Mouse (Mus musculus) kidney, postnatal 0 days (tissue): ENCODE measurements around the gene Dr1. TPM values are rescaled to one million over a fixed set of nuclear protein-coding genes. Genes with fewer than 3 reads are reported as not detected.

ENCODE experiments used
- ATAC-seq: fragments of 200-750 bp; cut with Nextera tagmentation; replicated peaks from 2 replicates; pipeline ENCODE4 v1.8.0; 2017; ENCODE audit warnings: low read depth, moderate number of reproducible peaks, moderate TSS enrichment, moderate library complexity; ENCODE audit not compliant: low FRiP score
- DNase-seq: peaks from one replicate; pipeline ENCODE4 v3.0.0-alpha.2; 2016; ENCODE audit warnings: low spot score
- H3K27ac ChIP-seq: fragments of 300-500 bp; sonication (generic); 2 replicates; pipeline ENCODE4 v1.5.1; 2014; ENCODE audit warnings: mild to moderate bottlenecking
- H3K27me3 ChIP-seq: fragments of 300-500 bp; sonication (generic); 2 replicates; pipeline ENCODE4 v1.6.1; 2014; ENCODE audit warnings: low read length, mixed read lengths; ENCODE audit not compliant: insufficient read depth
- H3K36me3 ChIP-seq: fragments of 300-500 bp; sonication (generic); 2 replicates; pipeline ENCODE4 v1.6.1; 2014; ENCODE audit warnings: low read length, mixed read lengths; ENCODE audit not compliant: insufficient read depth
- H3K4me1 ChIP-seq: fragments of 300-500 bp; sonication (generic); replicated peaks from 2 replicates; pipeline ENCODE4 v1.6.1; 2014; ENCODE audit warnings: antibody characterized with exemption, low read length, mixed read lengths; ENCODE audit not compliant: insufficient read depth
- H3K4me2 ChIP-seq: fragments of 300-500 bp; sonication (generic); 2 replicates; pipeline ENCODE4 v1.6.1; 2014; ENCODE audit warnings: mild to moderate bottlenecking, low read length, moderate library complexity, mixed read lengths
- H3K4me3 ChIP-seq: fragments of 300-500 bp; sonication (generic); replicated peaks from 2 replicates; pipeline ENCODE4 v1.5.1; 2014; ENCODE audit warnings: low read depth, low read length
- H3K9ac ChIP-seq: fragments of 300-500 bp; sonication (generic); 2 replicates; pipeline ENCODE4 v1.6.1; 2014; ENCODE audit warnings: low read depth, low read length
- H3K9me3 ChIP-seq: fragments of 300-500 bp; sonication (generic); replicated peaks from 2 replicates; pipeline ENCODE4 v1.6.1; 2016; ENCODE audit warnings: low read length, inconsistent platforms, mixed read lengths
- CTCF ChIP-seq: IDR thresholded peaks from 2 replicates; pipeline ENCODE4 v1.5.1; 2016; ENCODE audit warnings: antibody characterized with exemption, low read depth, mild to moderate bottlenecking, moderate library complexity
- WGBS: fragments of 180-500 bp; shearing (Covaris S2); extraction: QIAGEN DNeasy Blood & Tissue Kit; methylation state at CpG from one replicate; pipeline ENCODE4 v1.1.7; 2014; 5-methylcytosine and 5-hydroxymethylcytosine counted together
- polyA plus RNA-seq: library from polyadenylated mRNA; unstranded; fragments of >200 nt; fragmentation: Nextera tagmentation; extraction: Ambion mirVana; gene quantifications from 2 replicates; pipeline ENCODE4 v1.2.1, GENCODE M21; 2015

Gene Dr1
- polyA plus RNA-seq, 1 experiment from 2014 or later = 42.8 TPM

DNA sequence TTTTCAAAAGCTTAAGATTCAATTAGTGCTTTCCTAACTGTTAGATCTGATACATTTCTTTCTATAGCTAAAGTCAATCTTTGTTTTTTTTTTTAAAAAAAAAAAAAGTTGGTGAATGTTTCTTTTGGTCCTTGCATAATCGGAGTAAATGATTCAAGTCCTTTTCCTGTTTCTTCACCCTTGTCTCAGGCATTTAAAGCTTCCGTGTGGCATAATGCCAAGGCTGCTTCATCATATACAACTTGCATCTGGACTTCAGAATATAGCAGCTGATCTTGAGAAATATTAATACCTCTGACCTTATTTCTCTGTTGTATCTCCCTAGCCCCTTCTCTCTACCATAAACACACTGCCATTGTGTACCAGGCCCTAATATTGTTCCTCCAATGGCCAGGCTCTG, 18.3 kb downstream of the Dr1 start:
- Histone ChIP-seq H3K36me3 (no peaks in the 10 kb centered on the region), H3K4me2 (no peak overlapping the region), H3K4me1 (no peaks in the 10 kb centered on the region), H3K27ac (no peak overlapping the region), H3K9ac (no peak overlapping the region), H3K27me3 (no peaks in the 10 kb centered on the region), H3K4me3 (no peak overlapping the region), H3K9me3 (no peaks in the 10 kb centered on the region)
- no peak for DNase-seq
- 65% methylated on average over 2 of the region's 2 CpGs for WGBS
- no peak for ATAC-seq
- TF ChIP-seq CTCF = no peak

DNA sequence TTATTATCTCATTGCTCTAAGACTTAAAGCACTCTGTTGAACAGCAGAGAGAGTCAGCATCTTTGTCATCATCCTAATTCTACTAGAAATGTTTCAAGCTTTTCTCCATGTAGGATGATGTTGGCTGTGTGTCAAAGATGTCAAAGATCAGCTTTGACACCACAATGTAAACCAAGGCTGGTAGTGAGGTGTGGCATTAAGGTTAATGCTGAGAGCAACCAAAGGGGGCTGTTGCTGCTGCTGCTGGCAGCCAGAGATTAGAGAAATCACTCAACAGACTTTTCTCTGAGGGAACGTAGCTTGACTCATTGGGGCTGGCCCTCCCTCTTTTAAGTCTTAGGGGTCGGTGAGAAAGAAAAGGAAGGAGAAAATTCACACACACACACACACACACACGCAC, 32.9 kb downstream of the Dr1 start:
- H3K36me3 ChIP-seq = no peaks in the 10 kb centered on the region
- DNase-seq (no peak), ATAC-seq (no peak)
- no peak overlapping the region for H3K4me3 ChIP-seq
- no peak overlapping the region for H3K27ac ChIP-seq
- H3K4me2 ChIP-seq = no peak overlapping the region
- TF ChIP-seq CTCF = no peak
- 73% methylated on average over 3 of the region's 3 CpGs for WGBS
- no peaks in the 10 kb centered on the region for H3K27me3 ChIP-seq
- H3K9me3 ChIP-seq = no peaks in the 10 kb centered on the region
- H3K9ac ChIP-seq = no peak overlapping the region
- no peaks in the 10 kb centered on the region for H3K4me1 ChIP-seq

DNA sequence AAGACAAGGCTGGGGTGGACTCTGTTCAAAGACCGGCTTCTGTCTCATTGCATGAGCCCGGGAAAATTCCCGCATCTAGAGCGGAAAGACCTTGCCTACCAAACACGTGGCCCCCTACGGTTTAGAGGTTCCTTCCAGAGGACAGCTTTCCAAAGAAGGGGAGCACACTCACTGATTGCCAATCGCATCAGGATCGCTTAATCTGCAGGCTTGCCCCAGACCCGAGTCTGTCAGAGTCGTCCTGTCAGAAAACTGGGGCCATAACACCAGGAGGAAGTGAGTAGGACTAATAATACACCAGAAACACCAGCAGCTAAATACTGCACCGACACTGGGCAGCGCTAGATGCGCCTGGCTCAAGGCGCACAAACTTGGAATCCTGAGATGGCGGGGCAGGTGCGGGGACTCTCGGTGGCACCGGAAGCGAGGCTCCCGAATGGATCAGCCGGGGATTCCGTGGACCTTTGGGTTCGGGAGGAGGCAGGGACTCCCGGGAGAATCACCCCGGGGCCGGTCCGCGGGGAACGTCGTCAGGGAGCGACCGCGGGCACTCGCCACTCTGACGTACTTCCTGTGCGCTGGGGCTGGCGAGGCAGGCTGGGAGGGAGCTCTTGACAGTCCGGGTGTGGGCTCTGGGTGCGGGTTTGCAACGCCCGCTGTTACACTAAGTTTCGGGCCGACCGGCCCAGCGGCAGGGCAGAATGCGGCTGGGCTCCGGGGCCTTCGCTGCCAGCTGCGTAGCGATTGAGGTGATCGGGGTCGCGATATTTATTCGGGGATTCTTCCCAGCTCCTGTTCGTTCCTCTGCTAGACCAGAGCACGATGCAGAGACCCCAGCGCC, 43.7 kb downstream of the Dr1 start, which contains the start of gene Pigg:
Gene Pigg (plus strand): TSS at position 386 of the 841 bp plus-strand sequence.
- TF ChIP-seq CTCF = peak; percentile 24; the same call in 1 of the 2 replicates
- ATAC-seq (peak; percentile 98), DNase-seq (peak; percentile 93)
- peak within 1 kb of the TSS; percentile 48 for H3K27ac ChIP-seq
- H3K4me3 ChIP-seq = peak within 1 kb of the TSS; percentile 50
- under 1% methylated on average over 52 of the region's 57 CpGs for WGBS
- H3K9ac ChIP-seq = peak within 1 kb of the TSS; percentile 79
- H3K9me3 ChIP-seq = no peaks in the 10 kb centered on the region
- no peaks in the 10 kb centered on the region for H3K36me3 ChIP-seq
- H3K27me3 ChIP-seq = no peaks in the 10 kb centered on the region
- peak within 1 kb of the TSS; percentile 53 for H3K4me2 ChIP-seq
- H3K4me1 ChIP-seq = peaks cover 7% of the 10 kb centered on the region; the same call in 1 of the 2 replicates

DNA sequence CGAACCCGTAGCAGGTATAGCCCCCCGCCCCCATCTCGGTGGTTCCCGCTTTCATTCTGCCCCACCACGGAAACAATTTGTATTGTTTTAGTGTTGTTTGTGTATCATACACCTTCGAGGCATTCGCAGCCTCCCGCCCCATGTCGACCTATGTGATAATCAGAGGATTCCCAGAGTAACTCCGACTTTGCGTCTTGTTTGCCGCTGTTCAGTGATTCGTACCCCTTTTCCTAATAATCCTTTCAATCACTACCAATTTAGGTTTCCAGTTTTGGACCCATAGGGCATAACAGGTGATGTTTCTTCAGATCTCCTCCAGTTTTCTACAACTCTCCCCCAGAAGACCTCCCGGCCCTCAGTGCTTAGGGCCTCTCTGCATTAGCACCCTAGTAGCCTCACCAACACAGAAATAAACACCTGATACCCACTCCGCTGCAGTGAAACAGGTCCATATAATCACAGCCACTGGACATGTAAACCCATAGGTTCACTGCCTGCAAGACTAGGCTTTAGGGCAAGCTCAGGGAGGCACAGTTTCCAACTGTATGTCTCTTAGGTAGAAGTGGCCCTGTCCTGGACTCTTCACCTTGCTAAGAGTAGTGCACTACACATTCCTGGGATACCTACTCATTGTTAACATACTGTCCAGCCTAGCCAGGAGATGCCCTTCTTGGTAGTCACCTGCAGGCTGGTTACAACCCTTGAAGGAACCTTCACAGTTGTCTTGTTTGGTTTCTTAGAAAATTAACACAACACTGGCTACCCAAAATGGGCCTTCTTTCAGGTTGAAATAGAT, 44.6 kb downstream of the Dr1 start:
- 6% methylated on average over 16 of the region's 16 CpGs for WGBS
- Histone ChIP-seq H3K36me3 (no peaks in the 10 kb centered on the region), H3K4me1 (peaks cover 7% of the 10 kb centered on the region; the same call in 1 of the 2 replicates), H3K4me3 (peak overlapping the region; percentile 50), H3K9ac (peak overlapping the region; percentile 79), H3K27ac (peak overlapping the region; percentile 48), H3K27me3 (no peaks in the 10 kb centered on the region), H3K4me2 (peak overlapping the region; percentile 53), H3K9me3 (no peaks in the 10 kb centered on the region)
- no peak for TF ChIP-seq CTCF
- no peak for ATAC-seq
- DNase-seq = peak; percentile 5

Other genes starting within 250 kb of the Dr1 start
- gene Mtf2, start 203.2 kb upstream of the Dr1 start, polyA plus RNA-seq = 65.8 and 70.4 TPM in 2 replicates
- gene Tmed5, start 136.3 kb upstream of the Dr1 start, polyA plus RNA-seq = 23.1 and 25.9 TPM in 2 replicates
- 5.7 and 5.9 TPM in 2 replicates for gene Ccdc18, start 136.0 kb upstream of the Dr1 start, polyA plus RNA-seq
- gene Pigg, start 43.7 kb downstream of the Dr1 start, polyA plus RNA-seq = 4.3 and 5.9 TPM in 2 replicates
- gene Gm42517, start 99.0 kb downstream of the Dr1 start, polyA plus RNA-seq = 0.09 and 0.11 TPM in 2 replicates
- gene Pde6b, start 119.5 kb downstream of the Dr1 start, polyA plus RNA-seq = 0.22 TPM in 2 replicates
- 745 and 753 TPM in 2 replicates for gene Atp5k, start 165.6 kb downstream of the Dr1 start, polyA plus RNA-seq
- 0.34 and 0.56 TPM in 2 replicates for gene Mfsd7a, start 180.0 kb downstream of the Dr1 start, polyA plus RNA-seq
- 12.4 and 12.5 TPM in 2 replicates for gene Pcgf3, start 192.3 kb downstream of the Dr1 start, polyA plus RNA-seq